Mouse (Mus musculus): ENCODE measurements around the gene Chd6. TPM values are rescaled to one million over a fixed set of nuclear protein-coding genes. Genes with fewer than 3 reads are reported as not detected.

Chd6 gene
- total RNA-seq, 1 experiment from 2014 or later: 69.0 TPM

- no peak for ATAC-seq (replicated peaks in 1 of 2; ENCODE audit: insufficient read depth in 1 of 2, low FRiP score in 2 of 2, low TSS enrichment in 1 of 2, low read depth in 1 of 2, poor library complexity in 2 of 2, severe bottlenecking in 2 of 2)
These were observed 84.3 kb downstream of the Chd6 start for GRCm38 (mm10) chr2:161024606-161025005.

- no peak for ATAC-seq (replicated peaks in 1 of 2; ENCODE audit: insufficient read depth in 1 of 2, low FRiP score in 2 of 2, low TSS enrichment in 1 of 2, low read depth in 1 of 2, poor library complexity in 2 of 2, severe bottlenecking in 2 of 2)
These were observed 91.0 kb downstream of the Chd6 start for GRCm38 (mm10) chr2:161017913-161018312.

GRCm38 (mm10) chr2:161012577-161013251, 96.2 kb downstream of the Chd6 start:
- ATAC-seq (replicated peaks in 1 of 2; ENCODE audit: insufficient read depth in 1 of 2, low FRiP score in 2 of 2, low TSS enrichment in 1 of 2, low read depth in 1 of 2, poor library complexity in 2 of 2, severe bottlenecking in 2 of 2): no peak

- ATAC-seq (replicated peaks in 1 of 2; ENCODE audit: insufficient read depth in 1 of 2, low FRiP score in 2 of 2, low TSS enrichment in 1 of 2, low read depth in 1 of 2, poor library complexity in 2 of 2, severe bottlenecking in 2 of 2): no peak
These were observed 104.5 kb downstream of the Chd6 start for GRCm38 (mm10) chr2:161004338-161004737.

GRCm38 (mm10) chr2:160996987-160997763, 111.7 kb downstream of the Chd6 start:
- no peak for ATAC-seq (replicated peaks in 1 of 2; ENCODE audit: insufficient read depth in 1 of 2, low FRiP score in 2 of 2, low TSS enrichment in 1 of 2, low read depth in 1 of 2, poor library complexity in 2 of 2, severe bottlenecking in 2 of 2)

GRCm38 (mm10) chr2:160994181-160994580, 114.7 kb downstream of the Chd6 start:
- no peak for ATAC-seq (replicated peaks in 1 of 2; ENCODE audit: insufficient read depth in 1 of 2, low FRiP score in 2 of 2, low TSS enrichment in 1 of 2, low read depth in 1 of 2, poor library complexity in 2 of 2, severe bottlenecking in 2 of 2)

GRCm38 (mm10) chr2:160992465-160992864, 116.4 kb downstream of the Chd6 start:
- peak; percentile 39 to 51; a peak in 3 of 4 replicates for ATAC-seq (replicated peaks in 1 of 2; ENCODE audit: insufficient read depth in 1 of 2, low FRiP score in 2 of 2, low TSS enrichment in 1 of 2, low read depth in 1 of 2, poor library complexity in 2 of 2, severe bottlenecking in 2 of 2)

GRCm38 (mm10) chr2:160990339-160991070, 118.4 kb downstream of the Chd6 start:
- ATAC-seq (replicated peaks in 1 of 2; ENCODE audit: insufficient read depth in 1 of 2, low FRiP score in 2 of 2, low TSS enrichment in 1 of 2, low read depth in 1 of 2, poor library complexity in 2 of 2, severe bottlenecking in 2 of 2): no peak

GRCm38 (mm10) chr2:160987503-160987902, 121.4 kb downstream of the Chd6 start:
- ATAC-seq (replicated peaks in 1 of 2; ENCODE audit: insufficient read depth in 1 of 2, low FRiP score in 2 of 2, low TSS enrichment in 1 of 2, low read depth in 1 of 2, poor library complexity in 2 of 2, severe bottlenecking in 2 of 2): peak in 1 of 2 experiments; percentile 52; a peak in 1 of 4 replicates

GRCm38 (mm10) chr2:160982636-160983035, 126.2 kb downstream of the Chd6 start:
- no peak for ATAC-seq (replicated peaks in 1 of 2; ENCODE audit: insufficient read depth in 1 of 2, low FRiP score in 2 of 2, low TSS enrichment in 1 of 2, low read depth in 1 of 2, poor library complexity in 2 of 2, severe bottlenecking in 2 of 2)

GRCm38 (mm10) chr2:160981791-160982190, 127.1 kb downstream of the Chd6 start:
- no peak for ATAC-seq (replicated peaks in 1 of 2; ENCODE audit: insufficient read depth in 1 of 2, low FRiP score in 2 of 2, low TSS enrichment in 1 of 2, low read depth in 1 of 2, poor library complexity in 2 of 2, severe bottlenecking in 2 of 2)

- ATAC-seq (replicated peaks in 1 of 2; ENCODE audit: insufficient read depth in 1 of 2, low FRiP score in 2 of 2, low TSS enrichment in 1 of 2, low read depth in 1 of 2, poor library complexity in 2 of 2, severe bottlenecking in 2 of 2): no peak
These were observed 130.2 kb downstream of the Chd6 start for GRCm38 (mm10) chr2:160978651-160979050.

GRCm38 (mm10) chr2:160977248-160977647, 131.6 kb downstream of the Chd6 start:
- no peak for ATAC-seq (replicated peaks in 1 of 2; ENCODE audit: insufficient read depth in 1 of 2, low FRiP score in 2 of 2, low TSS enrichment in 1 of 2, low read depth in 1 of 2, poor library complexity in 2 of 2, severe bottlenecking in 2 of 2)

- ATAC-seq (replicated peaks in 1 of 2; ENCODE audit: insufficient read depth in 1 of 2, low FRiP score in 2 of 2, low TSS enrichment in 1 of 2, low read depth in 1 of 2, poor library complexity in 2 of 2, severe bottlenecking in 2 of 2): no peak
These were observed 135.1 kb downstream of the Chd6 start for GRCm38 (mm10) chr2:160973648-160974215.

GRCm38 (mm10) chr2:160972103-160972792, 136.6 kb downstream of the Chd6 start:
- no peak for ATAC-seq (replicated peaks in 1 of 2; ENCODE audit: insufficient read depth in 1 of 2, low FRiP score in 2 of 2, low TSS enrichment in 1 of 2, low read depth in 1 of 2, poor library complexity in 2 of 2, severe bottlenecking in 2 of 2)

- no peak for ATAC-seq (replicated peaks in 1 of 2; ENCODE audit: insufficient read depth in 1 of 2, low FRiP score in 2 of 2, low TSS enrichment in 1 of 2, low read depth in 1 of 2, poor library complexity in 2 of 2, severe bottlenecking in 2 of 2)
These were observed 146.7 kb downstream of the Chd6 start for GRCm38 (mm10) chr2:160962149-160962548.

GRCm38 (mm10) chr2:160960956-160961646, 147.8 kb downstream of the Chd6 start:
- ATAC-seq (replicated peaks in 1 of 2; ENCODE audit: insufficient read depth in 1 of 2, low FRiP score in 2 of 2, low TSS enrichment in 1 of 2, low read depth in 1 of 2, poor library complexity in 2 of 2, severe bottlenecking in 2 of 2): no peak

Data from hematopoietic stem cell, adult 5-6 weeks (primary cell).